Mouse (Mus musculus): ENCODE data around the gene Rbsn.

DNA sequence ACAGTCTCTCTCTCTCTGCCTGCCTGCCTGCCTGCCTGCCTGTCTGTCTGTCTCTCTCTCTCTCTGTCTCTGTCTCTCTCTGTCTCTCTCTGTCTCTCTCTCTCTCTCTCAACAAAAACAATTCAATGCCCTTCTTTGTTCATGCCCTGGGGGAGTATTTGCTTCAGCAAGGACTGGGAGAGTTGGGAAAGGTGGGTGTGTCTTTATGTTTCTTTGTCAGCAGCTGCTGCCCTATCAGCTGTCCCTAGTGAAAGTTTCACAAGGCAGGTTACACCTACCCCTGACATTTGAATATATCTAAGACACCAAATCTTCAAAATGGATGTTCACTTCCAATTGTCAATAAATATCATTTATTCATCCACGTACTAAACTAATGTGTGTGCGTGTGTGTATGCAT is 14.9 kb upstream of the Rbsn start:
- TF ChIP-seq CTCF (conservative IDR thresholded peaks at IDR 0.05; ENCODE audit: low read length) (no peak), POU5F1 (IDR thresholded peaks at IDR 0.05; ENCODE audit: borderline replicate concordance, low read length) (no peak), NANOG (IDR thresholded peaks at IDR 0.05; ENCODE audit: borderline replicate concordance, low read length) (no peak)
